Mouse (Mus musculus) NIH3T3 (cell line): ENCODE results near the gene Oog3.

Experiments
- DNase-seq: peaks from one replicate; pipeline ENCODE4 v3.0.0-alpha.2; 2012; ENCODE audit warnings: low read depth

Oog3 gene

GRCm38 (mm10) chr4:144162563-144162962 lies at the start of gene Oog3:
Gene Oog3 (minus strand): TSS chr4:144162663.
- DNase-seq = no peak

GRCm38 (mm10) chr4:144190419-144190818 lies 28.0 kb upstream of the Oog3 start, which contains the start of gene Oog2:
Gene Oog2 (plus strand): TSS chr4:144190719.
- DNase-seq = no peak
